Mouse (Mus musculus) myocyte (in vitro differentiated cells): ENCODE measurements at regions not wholly inside any gene's neighbourhood (a gene's known extent, or its start where the extent isn't known, plus 50 kb on each side); places are given as distances from the start of the nearest gene placed in this dataset.

Experiments
- H3K27me3 ChIP-seq: one replicate; pipeline ENCODE4 v1.6.1; 2011; ENCODE audit not compliant: control insufficient read depth, insufficient read depth, insufficient read length
- H3K36me3 ChIP-seq: one replicate; pipeline ENCODE4 v1.6.1; 2011; ENCODE audit not compliant: control insufficient read depth, insufficient read depth
- H3K4me2 ChIP-seq: one replicate; pipeline ENCODE4 v1.6.1; 2011; ENCODE audit warnings: low read depth, control low read depth
- H3K4me3 ChIP-seq: one replicate; pipeline ENCODE4 v1.5.1; 2011; ENCODE audit warnings: mild to moderate bottlenecking, control low read depth, moderate library complexity
- H3K79me2 ChIP-seq: one replicate; pipeline ENCODE4 v1.6.1; 2011; ENCODE audit not compliant: control insufficient read depth, insufficient read depth
- H3ac ChIP-seq: one replicate; pipeline ENCODE4 v1.6.1; 2011; ENCODE audit not compliant: control insufficient read depth, insufficient read length
- CEBPB ChIP-seq: IDR thresholded peaks from 2 replicates; pipeline ENCODE4 v1.6.1; 2011; ENCODE audit warnings: mild to moderate bottlenecking, moderate library complexity; ENCODE audit not compliant: poor library complexity, insufficient read depth, severe bottlenecking
- E2F4 ChIP-seq: IDR thresholded peaks from one replicate; pipeline ENCODE4 v1.6.1; 2011; ENCODE audit warnings: mild to moderate bottlenecking, control low read depth, moderate library complexity; ENCODE audit not compliant: insufficient read depth
- MAX ChIP-seq: IDR thresholded peaks from one replicate; pipeline ENCODE4 v1.6.1; 2011; ENCODE audit warnings: low read depth, mild to moderate bottlenecking, control low read depth
- MYOD1 ChIP-seq, 3 experiments: IDR thresholded peaks; one replicate each; pipeline ENCODE4 v1.6.1; 2011; ENCODE audit warnings: control low read depth in 2 of 3, low read depth in 2 of 3, mild to moderate bottlenecking in 2 of 3, moderate library complexity in 1 of 3; ENCODE audit not compliant: insufficient read length in 2 of 3, control insufficient read depth in 1 of 3
- MYOG ChIP-seq, 3 experiments: IDR thresholded peaks; one replicate each; pipeline ENCODE4 v1.6.1; 2011; ENCODE audit warnings: control low read depth in 2 of 3, low read depth in 2 of 3, mild to moderate bottlenecking in 2 of 3; ENCODE audit not compliant: insufficient read length in 2 of 3, control insufficient read depth in 1 of 3, insufficient read depth in 1 of 3
- POLR2A ChIP-seq: IDR thresholded peaks from one replicate; pipeline ENCODE4 v1.6.1; 2011; ENCODE audit warnings: low read depth, mild to moderate bottlenecking, control low read depth, moderate library complexity; ENCODE audit not compliant: insufficient read length
- POLR2AphosphoS2 ChIP-seq: IDR thresholded peaks from one replicate; pipeline ENCODE4 v1.6.1; 2011; ENCODE audit warnings: low read depth, control low read depth; ENCODE audit not compliant: insufficient read length
- REST ChIP-seq: IDR thresholded peaks from one replicate; pipeline ENCODE4 v1.6.1; 2011; ENCODE audit warnings: mild to moderate bottlenecking, control low read depth, moderate library complexity; ENCODE audit not compliant: insufficient read depth, insufficient read length
- SRF ChIP-seq: IDR thresholded peaks from one replicate; pipeline ENCODE4 v1.6.1; 2011; ENCODE audit warnings: low read depth; ENCODE audit not compliant: control insufficient read depth, insufficient read length
- TCF12 ChIP-seq: IDR thresholded peaks from one replicate; pipeline ENCODE4 v1.6.1; 2011; ENCODE audit warnings: mild to moderate bottlenecking, control low read depth; ENCODE audit not compliant: poor library complexity, insufficient read depth, severe bottlenecking
- TCF3 ChIP-seq: IDR thresholded peaks from one replicate; pipeline ENCODE4 v1.6.1; 2011; ENCODE audit warnings: low read depth, control low read depth; ENCODE audit not compliant: insufficient read length
- USF1 ChIP-seq: IDR thresholded peaks from one replicate; pipeline ENCODE4 v1.6.1; 2011; ENCODE audit warnings: low read depth, mild to moderate bottlenecking, control low read depth, moderate library complexity

DNA sequence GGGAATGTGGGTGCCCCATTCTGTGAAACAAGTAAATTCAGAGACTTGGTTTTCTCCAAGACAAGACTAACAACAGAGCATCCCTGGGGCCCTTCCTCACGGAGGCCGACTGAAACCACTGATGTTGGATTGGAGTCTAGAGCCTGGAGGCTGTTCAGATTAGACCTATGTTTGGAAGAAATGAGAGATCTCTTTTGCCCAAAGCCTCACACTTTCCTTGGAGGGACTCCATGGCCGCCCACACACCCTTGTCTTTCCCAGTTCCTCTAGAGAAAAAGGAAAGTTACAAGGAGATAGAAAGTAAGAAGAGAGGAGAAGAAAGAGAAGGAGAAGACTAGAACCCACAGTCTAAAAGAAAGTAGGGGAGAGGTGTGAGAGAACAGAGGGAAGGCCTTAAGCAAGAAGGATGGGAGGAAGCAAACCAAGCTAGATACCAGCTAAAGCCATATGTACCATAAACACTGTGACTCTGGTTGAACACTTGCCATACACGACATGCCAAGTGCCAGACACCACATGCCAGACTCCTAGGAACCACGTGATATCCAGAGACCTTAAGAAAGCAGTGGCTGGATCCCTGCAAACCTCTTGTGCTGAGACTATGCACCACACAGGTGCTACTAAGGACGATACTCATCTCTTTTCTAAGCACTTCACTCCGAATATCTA is 145.3 kb downstream of the Pah start:
- TF ChIP-seq USF1 (no peak), MYOD1 (IDR thresholded peaks at IDR 0.05; ENCODE audit: control insufficient read depth in 1 of 3, insufficient read length in 2 of 3, low read depth in 2 of 3) (no peak), POLR2AphosphoS2 (no peak), POLR2A (no peak), SRF (no peak), MAX (no peak), E2F4 (no peak), MYOG (IDR thresholded peaks at IDR 0.05; ENCODE audit: control insufficient read depth in 1 of 3, insufficient read depth in 1 of 3, insufficient read length in 2 of 3, low read depth in 2 of 3) (no peak), TCF3 (no peak), REST (no peak), TCF12 (no peak), CEBPB (no peak)

DNA sequence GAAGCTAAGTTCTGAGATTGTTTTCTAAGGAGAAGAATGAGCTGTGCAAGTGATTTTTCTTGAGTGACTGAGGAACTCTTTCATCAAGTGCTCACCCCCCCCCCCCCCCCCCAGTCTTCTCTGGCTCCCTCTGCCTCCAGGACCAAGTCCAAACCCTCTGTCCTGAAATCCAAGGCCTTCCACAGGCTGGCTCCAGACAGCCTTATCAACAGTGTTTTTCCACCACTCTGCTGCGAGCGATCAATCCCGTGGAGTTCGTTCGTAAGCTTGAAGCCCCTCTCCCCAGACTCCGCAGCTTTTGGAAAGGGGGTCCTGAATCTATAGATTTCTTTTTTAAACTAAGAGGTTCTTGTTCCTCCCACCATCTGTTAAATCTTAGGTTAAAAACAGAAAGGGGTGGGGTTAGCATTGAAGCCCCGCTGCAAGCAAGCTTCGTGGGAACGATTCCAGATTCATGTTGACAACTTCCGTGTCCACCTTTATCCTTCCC is 146.1 kb downstream of the Pah start:
- H3K79me2 ChIP-seq, result no peaks in the 10 kb centered on the region
- H3K4me3 ChIP-seq, result no peak overlapping the region
- no peaks in the 10 kb centered on the region for H3K36me3 ChIP-seq
- no peak overlapping the region for H3K4me2 ChIP-seq
- TF ChIP-seq CEBPB (no peak), POLR2AphosphoS2 (no peak), SRF (no peak), REST (no peak), E2F4 (no peak), TCF12 (no peak), TCF3 (no peak), MYOD1 (IDR thresholded peaks at IDR 0.05; ENCODE audit: control insufficient read depth in 1 of 3, insufficient read length in 2 of 3, low read depth in 2 of 3) (no peak), MAX (no peak), MYOG (IDR thresholded peaks at IDR 0.05; ENCODE audit: control insufficient read depth in 1 of 3, insufficient read depth in 1 of 3, insufficient read length in 2 of 3, low read depth in 2 of 3) (no peak), USF1 (no peak), POLR2A (no peak)
- H3K27me3 ChIP-seq, result no peaks in the 10 kb centered on the region
- no peak overlapping the region for H3ac ChIP-seq

More for the DNA sequence above, 145.3 kb downstream of the Pah start:
- Histone ChIP-seq H3ac (no peak overlapping the region), H3K79me2 (no peaks in the 10 kb centered on the region), H3K4me3 (no peak overlapping the region), H3K4me2 (no peak overlapping the region), H3K36me3 (no peaks in the 10 kb centered on the region), H3K27me3 (no peaks in the 10 kb centered on the region)

DNA sequence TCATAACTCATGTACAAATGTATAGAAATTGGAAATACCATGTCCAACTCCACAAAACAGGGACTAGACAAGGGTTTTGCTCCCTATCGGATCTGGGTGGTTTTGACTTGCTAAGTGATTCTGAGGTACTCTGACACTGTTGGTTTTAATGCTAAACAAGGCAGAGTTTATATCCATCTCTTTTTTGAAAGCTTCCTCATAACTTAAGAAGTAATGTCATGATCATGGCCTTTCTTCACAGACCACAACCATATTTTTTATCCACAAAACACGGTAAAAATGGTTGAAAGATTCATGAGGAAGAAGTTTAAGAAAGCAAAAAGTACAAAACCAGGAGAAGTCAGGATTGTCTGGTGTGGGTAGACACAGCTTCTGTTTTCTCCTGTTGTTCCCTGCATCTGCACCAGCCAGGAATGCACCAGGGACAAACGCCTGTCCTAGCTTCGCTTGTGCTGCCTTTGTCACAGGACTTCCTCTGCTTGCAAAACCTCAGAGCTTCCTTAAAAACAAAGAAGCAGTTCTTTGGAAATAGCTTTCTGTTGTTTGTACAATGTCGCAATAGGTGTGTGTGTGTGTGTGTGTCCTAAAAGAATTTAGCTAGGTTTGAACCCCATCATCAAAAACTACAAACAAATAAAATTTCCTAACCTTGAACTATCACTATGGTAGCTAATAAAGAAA is 153.3 kb downstream of the Pah start:
- Histone ChIP-seq H3K4me3 (no peak overlapping the region), H3K36me3 (no peaks in the 10 kb centered on the region), H3K79me2 (no peaks in the 10 kb centered on the region), H3ac (no peak overlapping the region), H3K27me3 (no peaks in the 10 kb centered on the region), H3K4me2 (no peak overlapping the region)
- TF ChIP-seq REST (no peak), TCF3 (no peak), POLR2AphosphoS2 (no peak), CEBPB (no peak), POLR2A (no peak), MAX (no peak), TCF12 (no peak), MYOD1 (IDR thresholded peaks at IDR 0.05; ENCODE audit: control insufficient read depth in 1 of 3, insufficient read length in 2 of 3, low read depth in 2 of 3) (no peak), SRF (no peak), USF1 (no peak), MYOG (IDR thresholded peaks at IDR 0.05; ENCODE audit: control insufficient read depth in 1 of 3, insufficient read depth in 1 of 3, insufficient read length in 2 of 3, low read depth in 2 of 3) (no peak), E2F4 (no peak)

DNA sequence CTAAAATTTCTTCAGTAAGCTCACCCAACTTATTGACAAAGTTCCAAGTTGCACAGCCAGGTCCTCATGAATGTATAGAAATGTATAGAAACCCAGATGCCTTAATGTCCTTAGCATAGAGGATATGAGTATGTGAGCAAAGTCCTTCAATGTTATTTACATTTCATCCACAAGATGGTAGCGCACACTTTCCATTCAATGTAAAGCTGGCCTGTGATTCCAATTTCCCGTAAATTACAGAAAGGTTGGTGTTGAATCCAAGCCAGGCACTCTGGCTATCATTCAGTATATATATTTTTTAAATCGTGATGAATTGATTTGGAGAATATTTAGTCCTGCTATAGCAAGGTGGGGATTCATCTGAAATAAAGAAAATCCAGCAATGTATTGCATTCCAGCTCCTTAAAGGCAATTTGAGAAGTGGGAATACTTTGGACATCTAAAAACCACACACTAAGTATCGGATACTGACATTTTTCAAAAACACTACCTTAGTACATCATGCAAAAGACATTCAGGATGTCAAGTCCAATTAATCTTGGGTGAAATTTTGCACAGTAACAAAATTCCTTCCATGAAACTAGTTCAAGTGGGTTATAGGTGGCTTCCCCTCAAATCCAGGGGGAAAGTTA is 154.6 kb downstream of the Pah start:
- Histone ChIP-seq H3K79me2 (no peaks in the 10 kb centered on the region), H3K4me3 (no peak overlapping the region), H3K4me2 (no peak overlapping the region), H3K27me3 (no peaks in the 10 kb centered on the region), H3K36me3 (no peaks in the 10 kb centered on the region), H3ac (no peak overlapping the region)
- TF ChIP-seq TCF3 (no peak), TCF12 (no peak)

DNA sequence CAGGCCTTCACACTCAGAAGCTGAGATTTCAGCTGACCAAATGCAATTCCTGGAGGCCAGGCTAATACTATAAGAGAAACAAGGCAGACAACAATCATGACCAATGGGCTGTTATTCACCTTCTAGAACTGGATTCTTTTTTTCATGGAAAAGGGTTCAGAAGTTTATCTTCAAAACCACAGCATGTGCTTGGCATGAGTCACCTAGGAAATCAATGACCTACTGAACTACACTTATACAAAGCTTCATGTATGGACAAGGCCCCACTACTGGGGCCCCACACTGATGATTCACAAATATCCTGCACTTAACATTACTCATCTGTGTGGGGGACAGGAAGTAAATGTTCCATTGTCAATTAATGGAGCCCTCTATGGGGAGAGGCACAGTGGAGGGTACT is 157.4 kb downstream of the Pah start:
- H3K27me3 ChIP-seq, result no peaks in the 10 kb centered on the region

More for the DNA sequence above, 157.4 kb downstream of the Pah start:
- H3K4me2 ChIP-seq, result no peak overlapping the region
- TF ChIP-seq MYOD1 (IDR thresholded peaks at IDR 0.05; ENCODE audit: control insufficient read depth in 1 of 3, insufficient read length in 2 of 3, low read depth in 2 of 3), result no peak
- TF ChIP-seq POLR2AphosphoS2, result no peak
- TF ChIP-seq TCF12, result no peak
- TF ChIP-seq MAX, result no peak
- TF ChIP-seq CEBPB, result no peak
- no peak for TF ChIP-seq REST
- no peak for TF ChIP-seq USF1
- TF ChIP-seq POLR2A, result no peak
- no peak for TF ChIP-seq SRF
- no peak overlapping the region for H3K4me3 ChIP-seq
- no peaks in the 10 kb centered on the region for H3K36me3 ChIP-seq
- no peaks in the 10 kb centered on the region for H3K79me2 ChIP-seq
- no peak overlapping the region for H3ac ChIP-seq
